ENCODE assay signal across 8 mouse cellular contexts in the genomic region with DNA sequence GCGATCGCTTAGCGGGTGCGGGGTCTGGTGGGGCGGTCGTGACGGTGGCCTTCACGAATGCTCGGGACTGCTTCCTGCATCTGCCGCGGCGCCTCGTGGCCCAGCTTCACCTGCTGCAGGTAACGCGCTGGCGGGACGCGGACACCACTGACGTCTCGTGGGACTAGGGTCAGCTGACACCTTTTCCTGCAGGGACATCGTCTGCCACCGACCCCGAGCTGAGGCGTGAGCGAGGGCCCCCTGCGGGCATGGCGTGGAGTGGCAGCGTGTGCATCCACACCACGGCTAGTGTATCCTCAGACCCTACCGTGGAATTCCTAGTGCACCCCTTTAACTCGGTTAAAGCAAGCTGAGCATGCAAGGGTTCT. TPM values are rescaled to one million over a fixed set of nuclear protein-coding genes. Genes with fewer than 3 reads are reported as not detected.
DNase-seq lines count a peak whose midpoint lies in the region; ATAC-seq and TF ChIP-seq lines count a peak whose summit lies in the region.

TSS of gene Rbm48 (minus strand) at position 187 of the 368 bp plus-strand sequence.

- no peak for TF ChIP-seq POLR2A in testis, adult 2 months (IDR thresholded peaks at IDR 0.05; ENCODE audit: control insufficient read depth, low read depth, low read length)

- H3K36me3 ChIP-seq in G1E (replicated peaks) = peaks cover 53% of the 10 kb centered on the region
- H3K36me3 ChIP-seq in forebrain, embryonic 15.5 days = peaks cover 5% of the 10 kb centered on the region
- H3K36me3 ChIP-seq in liver, postnatal 0 days (replicated peaks; ENCODE audit: insufficient read depth, low read length) = peaks cover 5% of the 10 kb centered on the region; the same call in 1 of the 2 replicates
- H3K36me3 ChIP-seq in neural tube, embryonic 14.5 days (ENCODE audit: control insufficient read depth, insufficient read depth, low read length) = peaks cover under 1% of the 10 kb centered on the region
- no peaks in the 10 kb centered on the region for H3K36me3 ChIP-seq in testis, adult 2 months (ENCODE audit: control insufficient read depth, insufficient read depth, low read length)

- 0% methylated on average over 31 of the region's 31 CpGs for WGBS in forebrain, embryonic 15.5 days
- WGBS in liver, postnatal 0 days (ENCODE audit: insufficient replicate concordance) = under 1% methylated on average over 31 of the region's 31 CpGs
- 0% methylated on average over 31 of the region's 31 CpGs for WGBS in neural tube, embryonic 14.5 days

- peak; percentile 45 for ATAC-seq in G1E (ENCODE audit: extremely low read depth, insufficient number of reproducible peaks, low FRiP score, poor library complexity, severe bottlenecking)
- ATAC-seq in forebrain, embryonic 15.5 days (replicated peaks) = peak; percentile 86
- ATAC-seq in liver, postnatal 0 days = peak; percentile 81
- peak; percentile 90 for ATAC-seq in neural tube, embryonic 14.5 days (ENCODE audit: low read depth)

- no peak for TF ChIP-seq EP300 in liver, postnatal 0 days (IDR thresholded peaks at IDR 0.05; ENCODE audit: low read depth)

- peak; percentile 85 for TF ChIP-seq CTCF in G1E (IDR thresholded peaks at IDR 0.05; ENCODE audit: low read depth, low read length)
- peak; percentile 81 for TF ChIP-seq CTCF in liver, postnatal 0 days (IDR thresholded peaks at IDR 0.05; ENCODE audit: low read depth)
- peak; percentile 70; the same call in 1 of the 2 replicates for TF ChIP-seq CTCF in testis, adult 2 months (IDR thresholded peaks at IDR 0.05; ENCODE audit: control insufficient read depth, insufficient read depth, insufficient replicate concordance, low read depth, low read length)

- DNase-seq in G1E (ENCODE audit: low spot score) = peak; percentile 77
- peak; percentile 87 for DNase-seq in cerebellum, adult 11-12 months
- peak; percentile 78 to 83 for DNase-seq in heart, postnatal 14 days
- peak; percentile 85 for DNase-seq in layer of hippocampus, adult 11-12 months (ENCODE audit: low spot score)
- peak; percentile 84 for DNase-seq in liver, postnatal 0 days

- no peaks in the 10 kb centered on the region for H3K27me3 ChIP-seq in G1E (ENCODE audit: insufficient read depth, low read length)
- H3K27me3 ChIP-seq in forebrain, embryonic 15.5 days = no peaks in the 10 kb centered on the region
- no peaks in the 10 kb centered on the region for H3K27me3 ChIP-seq in liver, postnatal 0 days (ENCODE audit: insufficient read depth, low read length)
- no peaks in the 10 kb centered on the region for H3K27me3 ChIP-seq in neural tube, embryonic 14.5 days (ENCODE audit: control insufficient read depth, insufficient read depth, low read length)
- no peaks in the 10 kb centered on the region for H3K27me3 ChIP-seq in testis, adult 2 months (ENCODE audit: control insufficient read depth, insufficient read depth, low read length)

- H3K9me3 ChIP-seq in G1E (replicated peaks) = no peaks in the 10 kb centered on the region
- no peaks in the 10 kb centered on the region for H3K9me3 ChIP-seq in forebrain, embryonic 15.5 days
- H3K9me3 ChIP-seq in liver, postnatal 0 days (ENCODE audit: low read length) = no peaks in the 10 kb centered on the region
- no peaks in the 10 kb centered on the region for H3K9me3 ChIP-seq in neural tube, embryonic 14.5 days (ENCODE audit: control insufficient read depth, low read length)

- H3K4me2 ChIP-seq in forebrain, embryonic 15.5 days (replicated peaks) = peak within 1 kb of the TSS; percentile 82
- H3K4me2 ChIP-seq in liver, postnatal 0 days (ENCODE audit: low read depth, low read length) = peak within 1 kb of the TSS; percentile 90
- H3K4me2 ChIP-seq in neural tube, embryonic 14.5 days (ENCODE audit: low read depth, low read length) = peak within 1 kb of the TSS; percentile 80

- H3K9ac ChIP-seq in forebrain, embryonic 15.5 days (replicated peaks) = peak within 1 kb of the TSS; percentile 71
- peak within 1 kb of the TSS; percentile 78 for H3K9ac ChIP-seq in liver, postnatal 0 days (replicated peaks)
- peak within 1 kb of the TSS; percentile 78 for H3K9ac ChIP-seq in neural tube, embryonic 14.5 days (replicated peaks; ENCODE audit: low read depth, low read length)

- intact Hi-C loops in heart, postnatal 14 days (cut with DNase I) = loop anchor here (5.0 kb wide), 1 partner anchor 51 kb away; no protein-coding TSS in a partner anchor

- H3K27ac ChIP-seq in forebrain, embryonic 15.5 days (replicated peaks) = peak within 1 kb of the TSS; percentile 61
- peak within 1 kb of the TSS; percentile 84 for H3K27ac ChIP-seq in liver, postnatal 0 days (ENCODE audit: low read depth)
- H3K27ac ChIP-seq in neural tube, embryonic 14.5 days (ENCODE audit: low read depth, low read length) = peak within 1 kb of the TSS; percentile 80
- H3K27ac ChIP-seq in testis, adult 2 months (ENCODE audit: control insufficient read depth, insufficient read depth, low read depth, low read length) = peak within 1 kb of the TSS; percentile 76

- peaks cover 34% of the 10 kb centered on the region for H3K4me1 ChIP-seq in G1E (ENCODE audit: insufficient read depth, low read depth, low read length)
- H3K4me1 ChIP-seq in forebrain, embryonic 15.5 days = peaks cover 22% of the 10 kb centered on the region
- H3K4me1 ChIP-seq in liver, postnatal 0 days (ENCODE audit: insufficient read depth) = peaks cover 13% of the 10 kb centered on the region
- H3K4me1 ChIP-seq in neural tube, embryonic 14.5 days (ENCODE audit: control insufficient read depth, insufficient read depth, low read length) = peaks cover 9% of the 10 kb centered on the region; the same call in 1 of the 2 replicates
- H3K4me1 ChIP-seq in testis, adult 2 months (ENCODE audit: control insufficient read depth, insufficient read depth, low read length) = peaks cover 8% of the 10 kb centered on the region

- H3K4me3 ChIP-seq in G1E (ENCODE audit: low read depth, low read length) = peak within 1 kb of the TSS; percentile 82
- H3K4me3 ChIP-seq in forebrain, embryonic 15.5 days = peak within 1 kb of the TSS; percentile 92
- peak within 1 kb of the TSS; percentile 88 for H3K4me3 ChIP-seq in liver, postnatal 0 days (ENCODE audit: low read depth, low read length)
- peak within 1 kb of the TSS; percentile 68 for H3K4me3 ChIP-seq in neural tube, embryonic 14.5 days (ENCODE audit: low read depth, low read length)
- peak within 1 kb of the TSS; percentile 92 for H3K4me3 ChIP-seq in testis, adult 2 months (ENCODE audit: control insufficient read depth, low read depth, low read length)

RNA-seq across cellular contexts. Expression of gene Rbm48, which starts in this region (rescaled TPM):
- total RNA-seq in G1E (2014; fragmentation: Nextera tagmentation) (21.6 and 60.5 TPM in 2 replicates), G1E (2017) (28.9 and 38.8 TPM in 2 replicates)
- 2.8 and 4.0 TPM in 2 replicates for polyA plus RNA-seq in G1E (2012)
- polyA plus RNA-seq in forebrain, embryonic 15.5 days (2015; fragmentation: Nextera tagmentation; extraction: Ambion mirVana) = 15.9 and 16.9 TPM in 2 replicates
- total RNA-seq in heart, postnatal 14 days (2021) = 1 to 10 TPM; 4.2 to 5.1 TPM
- 4.1 and 4.6 TPM in 2 replicates for polyA plus RNA-seq in liver, postnatal 0 days (2015; fragmentation: Nextera tagmentation; extraction: Ambion mirVana)
- 16.7 and 21.0 TPM in 2 replicates for polyA plus RNA-seq in neural tube, embryonic 14.5 days (2014; fragmentation: Nextera tagmentation; extraction: Ambion mirVana)
- polyA plus RNA-seq in testis, adult 2 months (2012; rRNA removed) = 6.4 and 10.9 TPM in 2 replicates

Comparison
In these comparisons a context has a peak if more than half of its experiments do, and no peak if none do; other contexts are left out.
1. Peak in every context shown above with its lines: DNase-seq, ATAC-seq, H3K4me3 ChIP-seq and H3K27ac ChIP-seq.